Mouse (Mus musculus) liver, adult (tissue): ENCODE measurements at regions not wholly inside any gene's neighbourhood (a gene's known extent, or its start where the extent isn't known, plus 50 kb on each side); places are given as distances from the start of the nearest gene placed in this dataset.

Experiments used
- GATA4 ChIP-seq: IDR thresholded peaks from 2 replicates; pipeline ENCODE4 v1.6.1; 2014; ENCODE audit warnings: mild to moderate bottlenecking, low read length; ENCODE audit not compliant: insufficient replicate concordance

GRCm38 (mm10) chrX:11931432-11931831 lies 228.7 kb downstream of the Bcor start:
- TF ChIP-seq GATA4: no peak

GRCm38 (mm10) chrX:11935337-11935736 lies 224.8 kb downstream of the Bcor start:
- no peak for TF ChIP-seq GATA4

- no peak for TF ChIP-seq GATA4
These were observed 219.9 kb downstream of the Bcor start for GRCm38 (mm10) chrX:11940246-11940645.

- no peak for TF ChIP-seq GATA4
These were observed 216.8 kb downstream of the Bcor start for GRCm38 (mm10) chrX:11943367-11943766.

GRCm38 (mm10) chrX:11944574-11944973 lies 215.6 kb downstream of the Bcor start:
- TF ChIP-seq GATA4: no peak

- TF ChIP-seq GATA4: no peak
These were observed 214.9 kb downstream of the Bcor start for GRCm38 (mm10) chrX:11945280-11945679.

- TF ChIP-seq GATA4: no peak
These were observed 208.0 kb downstream of the Bcor start for GRCm38 (mm10) chrX:11952193-11952592.

GRCm38 (mm10) chrX:11956194-11956593 lies 204.0 kb downstream of the Bcor start:
- peak; percentile 50; the same call in 1 of the 2 replicates for TF ChIP-seq GATA4

- no peak for TF ChIP-seq GATA4
These were observed 203.1 kb downstream of the Bcor start for GRCm38 (mm10) chrX:11957011-11957410.

- no peak for TF ChIP-seq GATA4
These were observed 200.1 kb downstream of the Bcor start for GRCm38 (mm10) chrX:11959871-11960552.

- no peak for TF ChIP-seq GATA4
These were observed 198.8 kb downstream of the Bcor start for GRCm38 (mm10) chrX:11961350-11961749.

GRCm38 (mm10) chrX:11964428-11964827 lies 195.7 kb downstream of the Bcor start:
- no peak for TF ChIP-seq GATA4

GRCm38 (mm10) chrX:11978679-11979078 lies 181.5 kb downstream of the Bcor start:
- no peak for TF ChIP-seq GATA4

GRCm38 (mm10) chrX:11983276-11983675 lies 176.9 kb downstream of the Bcor start:
- no peak for TF ChIP-seq GATA4
